Mouse (Mus musculus) lung, postnatal 4 days (tissue): ENCODE data around the gene Olfr1425.
"Not testable (repeated sequence)": the region's sequence is repeated elsewhere in the genome, so short reads cannot be mapped to it uniquely, and the experiment has no call there.

Experiments used
- DNase-seq, 2 experiments: peaks; one replicate each; pipeline ENCODE4 v3.0.0; 2021

The Olfr1425 gene

GRCm38 (mm10) chr19:12077631-12078030 is at the start of gene Olfr1425:
TSS of gene Olfr1425 (minus strand) at chr19:12077731.
- not testable (repeated sequence) for DNase-seq

DNA sequence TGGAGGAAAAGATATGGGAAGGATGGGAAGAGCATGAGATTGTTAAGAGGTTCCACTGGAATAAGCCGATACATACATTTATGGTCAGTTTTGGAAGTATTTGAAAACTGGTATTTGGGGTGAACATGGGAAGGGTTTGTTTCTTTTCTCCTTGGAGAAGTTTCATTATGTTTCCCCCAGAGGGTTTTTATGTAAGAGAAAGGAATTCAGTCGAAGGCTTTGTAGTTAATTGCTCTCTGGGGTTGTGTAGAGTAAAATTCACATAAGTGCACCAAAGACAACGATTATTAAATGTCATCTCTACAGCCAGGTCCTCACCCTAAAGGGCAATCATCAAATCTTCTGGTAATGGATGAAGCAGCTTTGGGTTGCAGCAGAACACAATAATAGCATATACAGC is 45.6 kb upstream of the Olfr1425 start, which contains the start of gene Olfr76:
Gene Olfr76 (minus strand): TSS at position 101 of the 400 bp plus-strand sequence.
- DNase-seq: no peak

GRCm38 (mm10) chr19:12116464-12116863 is 38.9 kb upstream of the Olfr1425 start:
- DNase-seq: no peak

DNA sequence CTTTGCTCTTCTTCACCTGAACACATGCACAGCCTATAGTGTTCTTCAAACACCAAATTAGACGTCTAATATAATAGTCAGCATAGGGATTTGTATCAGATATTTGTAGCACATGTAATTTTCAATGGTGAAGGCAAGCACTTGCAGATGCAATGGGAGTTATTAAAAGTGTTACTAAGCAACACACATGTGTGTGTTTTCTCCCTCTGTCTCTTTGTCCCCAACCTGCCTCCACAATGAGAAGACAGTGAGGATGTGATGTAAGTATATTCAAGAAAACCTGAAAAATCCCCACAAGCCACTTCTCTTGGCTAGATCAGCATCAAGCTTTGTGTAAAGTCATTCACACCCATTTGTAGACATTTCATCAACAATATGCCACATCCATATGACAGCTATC is 38.3 kb upstream of the Olfr1425 start, which contains the start of gene Olfr1428:
Gene Olfr1428 (minus strand): TSS at position 101 of the 400 bp plus-strand sequence.
- no peak for DNase-seq

GRCm38 (mm10) chr19:12113807-12114206 is 36.3 kb upstream of the Olfr1425 start:
- DNase-seq: no peak

DNA sequence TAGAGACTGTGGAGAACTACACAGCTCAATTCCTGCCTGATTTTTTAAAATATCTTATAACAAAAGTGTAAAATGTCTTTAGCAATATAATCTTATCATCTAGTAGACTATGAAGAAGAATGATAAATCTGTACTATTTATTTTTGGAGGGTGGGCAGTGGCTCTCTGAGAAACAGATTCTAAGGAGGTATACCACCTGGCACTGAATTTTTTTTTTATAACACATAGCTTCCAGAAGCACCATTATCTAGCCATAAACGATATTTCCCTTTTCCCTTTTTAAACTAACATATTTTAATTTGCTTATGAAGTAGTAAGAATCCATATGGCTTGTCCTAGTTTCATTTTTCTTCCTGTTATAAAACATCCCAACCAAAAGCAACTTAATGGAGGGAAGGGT is 27.0 kb upstream of the Olfr1425 start:
- no peak for DNase-seq

DNA sequence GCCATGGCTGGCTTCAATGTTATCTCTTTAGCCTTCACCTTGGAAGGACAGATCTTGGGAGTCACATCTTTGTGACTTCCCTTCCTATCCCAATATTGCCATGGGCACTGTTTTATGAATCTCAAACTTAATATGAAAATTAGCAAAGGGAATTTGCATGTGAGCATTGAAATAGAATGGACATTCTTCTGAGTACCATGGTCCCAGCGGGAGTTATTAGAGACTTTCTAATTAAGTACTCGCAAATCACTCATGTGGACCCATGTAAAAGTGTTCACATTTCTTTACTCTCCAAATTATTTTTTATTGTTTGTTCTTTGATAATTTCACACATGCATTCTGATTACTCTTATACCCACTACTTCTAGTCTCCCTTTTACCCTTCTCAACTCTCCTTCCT is 25.7 kb upstream of the Olfr1425 start, which contains the start of gene Olfr1427:
Gene Olfr1427 (minus strand): TSS at position 101 of the 400 bp plus-strand sequence.
- DNase-seq: no peak

DNA sequence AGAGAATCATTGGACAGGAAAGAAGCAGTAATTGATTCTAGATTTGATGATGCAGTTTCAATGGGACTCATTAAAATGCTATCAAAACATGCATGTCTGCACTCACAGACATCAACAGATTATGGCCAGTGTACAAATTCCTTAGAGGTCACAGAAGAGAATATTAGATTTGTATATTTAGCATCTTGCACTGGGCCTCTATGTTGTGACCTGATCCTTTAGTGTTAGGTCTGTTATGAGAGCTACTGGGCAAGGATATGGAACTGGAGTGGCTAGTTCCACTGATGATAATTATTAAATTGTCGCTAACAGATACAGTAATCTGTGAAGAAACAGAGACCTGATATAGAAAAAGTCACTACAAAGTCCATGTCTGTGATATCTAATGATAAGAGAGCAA is 14.4 kb upstream of the Olfr1425 start, which contains the start of gene Olfr1426:
Gene Olfr1426 (minus strand): TSS at position 101 of the 400 bp plus-strand sequence.
- no peak for DNase-seq

GRCm38 (mm10) chr19:12069546-12069945 is 8.0 kb downstream of the Olfr1425 start:
- DNase-seq: not testable (repeated sequence)

- DNase-seq: not testable (repeated sequence)
Observed at GRCm38 (mm10) chr19:12067806-12068205, 9.7 kb downstream of the Olfr1425 start.

- not testable (repeated sequence) for DNase-seq
Observed at GRCm38 (mm10) chr19:12062582-12062981, 14.9 kb downstream of the Olfr1425 start, which contains the start of gene Olfr1424. TSS of gene Olfr1424 (minus strand) at chr19:12062682.

DNA sequence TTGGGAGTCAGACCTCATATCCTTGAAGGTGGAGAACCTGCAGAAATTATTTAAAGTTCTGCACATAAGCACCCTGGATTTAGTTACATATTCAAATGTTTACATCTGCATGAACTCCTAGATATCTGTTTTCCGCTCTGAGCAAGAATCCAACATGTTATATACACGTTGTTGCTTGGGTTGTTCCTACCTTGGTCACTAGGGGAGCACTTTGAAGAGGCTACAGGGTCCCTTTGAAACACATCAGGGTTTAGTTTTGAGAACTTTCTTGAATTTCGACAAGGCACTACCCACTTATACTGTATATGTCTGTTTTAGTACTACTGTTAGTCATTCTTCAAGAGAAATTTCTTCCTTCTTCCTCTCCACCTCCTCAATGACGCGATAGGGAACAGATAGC is 34.4 kb downstream of the Olfr1425 start:
- DNase-seq: no peak

- no peak for DNase-seq
Observed at GRCm38 (mm10) chr19:12041217-12041616, 36.3 kb downstream of the Olfr1425 start, which contains the start of gene Olfr1423. TSS of gene Olfr1423 (minus strand) at chr19:12041317.

- DNase-seq: no peak
Observed at GRCm38 (mm10) chr19:12037727-12038126, 39.8 kb downstream of the Olfr1425 start.

DNA sequence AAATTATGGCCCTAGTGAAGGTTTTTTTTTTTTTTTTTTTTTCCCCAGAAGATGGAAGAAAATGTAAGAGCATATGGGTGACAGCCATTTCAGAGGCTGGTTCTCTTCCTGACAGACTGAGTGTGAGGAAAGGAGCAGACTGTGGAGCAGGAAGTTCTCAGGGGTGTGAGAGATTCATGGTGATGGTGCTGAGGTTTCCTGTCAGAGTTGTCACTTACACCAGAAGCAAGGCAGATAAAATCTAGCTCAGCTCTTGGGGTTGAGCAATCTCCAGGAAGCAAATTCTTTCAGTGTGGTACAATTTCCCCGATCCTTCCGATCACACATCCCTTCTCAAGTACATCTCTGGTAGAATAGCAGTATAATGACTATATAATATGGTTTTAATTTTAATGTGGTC is 50.9 kb downstream of the Olfr1425 start:
- no peak for DNase-seq

DNA sequence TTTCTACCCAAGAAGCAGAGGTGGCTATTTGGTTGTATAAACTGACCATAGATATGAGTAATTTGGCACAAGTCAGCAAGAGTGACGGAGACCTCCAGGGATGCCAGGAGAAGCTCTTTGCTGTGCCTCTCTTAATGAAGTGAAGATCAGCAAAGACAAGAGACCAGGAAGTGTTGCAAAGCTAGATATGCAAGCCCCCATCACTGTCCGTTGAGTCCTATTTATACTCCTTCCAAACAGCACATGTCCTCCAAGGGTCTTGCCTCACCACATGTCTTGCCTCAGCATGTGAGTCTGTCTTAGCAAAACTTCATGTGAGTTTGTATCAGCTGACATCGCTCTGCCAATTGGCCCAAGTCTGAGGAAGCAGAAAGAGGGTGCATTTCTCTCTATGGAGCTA is 52.2 kb downstream of the Olfr1425 start:
- DNase-seq: peak; percentile 9 to 23

- peak in 1 of 2 experiments; percentile 21 for DNase-seq
Observed at GRCm38 (mm10) chr19:12024149-12024548, 53.4 kb downstream of the Olfr1425 start.
